Mouse (Mus musculus) small intestine, adult 2 months (tissue): ENCODE measurements at regions not wholly inside any gene's neighbourhood (a gene's known extent, or its start where the extent isn't known, plus 50 kb on each side); places are given as distances from the start of the nearest gene placed in this dataset.

ENCODE experiments used
- H3K27ac ChIP-seq: fragments of 200-500 bp; 2 replicates; pipeline ENCODE4 v1.5.1; 2012; ENCODE audit warnings: low read depth, low read length, control low read depth, inconsistent platforms; ENCODE audit not compliant: insufficient read depth
- H3K27me3 ChIP-seq: fragments of 200-500 bp; 2 replicates; pipeline ENCODE4 v1.6.1; 2012; ENCODE audit warnings: mild to moderate bottlenecking, moderate library complexity, low read length, inconsistent platforms; ENCODE audit not compliant: control insufficient read depth, insufficient read depth
- H3K36me3 ChIP-seq: fragments of 200-500 bp; 2 replicates; pipeline ENCODE4 v1.6.1; 2012; ENCODE audit warnings: mild to moderate bottlenecking, low read length, control low read depth, inconsistent platforms; ENCODE audit not compliant: control insufficient read depth, insufficient read depth
- H3K4me1 ChIP-seq: fragments of 200-500 bp; 2 replicates; pipeline ENCODE4 v1.6.1; 2012; ENCODE audit warnings: low read length, inconsistent platforms, mixed read lengths; ENCODE audit not compliant: control insufficient read depth, insufficient read depth, insufficient read length
- H3K4me3 ChIP-seq: fragments of 200-500 bp; 2 replicates; pipeline ENCODE4 v1.5.1; 2012; ENCODE audit warnings: low read depth, mild to moderate bottlenecking, control low read depth, inconsistent platforms, low read length, moderate library complexity
- CTCF ChIP-seq: fragments of 200-500 bp; IDR thresholded peaks from 2 replicates; pipeline ENCODE4 v1.5.1; 2012; ENCODE audit warnings: low read depth, mild to moderate bottlenecking, control low read depth, inconsistent platforms, low read length, moderate library complexity, mixed read lengths; ENCODE audit not compliant: insufficient replicate concordance, insufficient read length; ENCODE audit errors: extremely low read depth
- POLR2A ChIP-seq: fragments of 200-500 bp; IDR thresholded peaks from 2 replicates; pipeline ENCODE4 v1.6.1; 2012; ENCODE audit warnings: low read depth, mild to moderate bottlenecking, control low read depth, inconsistent platforms, low read length, moderate library complexity
- WGBS: fragments of 180-500 bp; shearing (Covaris S2); methylation state at CpG from one replicate; pipeline ENCODE4 v1.1.7; 2018; 5-methylcytosine and 5-hydroxymethylcytosine counted together

DNA sequence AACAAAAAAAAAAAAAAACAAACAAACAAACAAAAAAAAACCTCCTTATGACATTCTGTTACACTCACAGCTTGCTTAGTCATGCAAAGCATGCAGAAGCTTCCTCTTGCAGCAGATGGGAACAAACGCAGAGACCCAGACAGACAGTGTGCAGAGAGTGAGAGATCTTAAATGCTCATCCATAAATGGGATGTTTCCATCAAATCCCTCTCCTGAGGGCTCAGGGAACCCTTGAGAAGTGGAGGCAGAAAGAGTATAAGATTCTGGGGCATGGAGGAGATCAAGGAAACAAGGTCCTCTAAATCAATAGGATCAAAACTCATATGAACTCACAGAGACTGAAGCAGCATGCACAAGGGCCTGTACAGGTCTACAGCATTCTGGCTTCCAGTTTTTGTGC, 52.5 kb downstream of the Adm start:
- WGBS: 90% methylated on average over 1 of the region's 1 CpGs
- Histone ChIP-seq H3K27ac (no peak overlapping the region), H3K27me3 (no peaks in the 10 kb centered on the region), H3K36me3 (no peaks in the 10 kb centered on the region), H3K4me1 (no peaks in the 10 kb centered on the region), H3K4me3 (no peak overlapping the region)
- no peak for TF ChIP-seq POLR2A
- TF ChIP-seq CTCF: no peak

DNA sequence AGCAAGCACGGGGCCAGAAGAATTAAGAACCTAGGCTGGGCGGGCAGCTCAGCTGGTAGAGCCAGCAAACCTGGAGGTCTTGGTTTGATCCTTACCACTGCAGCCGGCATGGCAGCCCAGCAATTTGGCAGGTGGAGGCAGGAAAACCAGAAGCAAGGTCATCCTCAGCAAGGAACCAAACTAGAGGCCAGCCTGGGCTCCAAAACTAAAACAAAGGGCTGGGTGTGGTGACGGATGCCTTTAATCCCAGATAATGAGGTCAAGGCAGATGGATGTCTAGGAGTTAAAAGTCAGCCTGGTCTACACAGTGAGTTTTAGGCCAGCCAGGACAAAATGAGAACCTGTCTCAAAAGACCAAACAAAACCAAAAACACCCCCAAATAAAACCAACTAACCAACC, 55.5 kb downstream of the Adm start:
- TF ChIP-seq CTCF: no peak
- TF ChIP-seq POLR2A: no peak
- H3K27ac ChIP-seq: no peak overlapping the region
- WGBS: 88% methylated on average over 4 of the region's 4 CpGs

DNA sequence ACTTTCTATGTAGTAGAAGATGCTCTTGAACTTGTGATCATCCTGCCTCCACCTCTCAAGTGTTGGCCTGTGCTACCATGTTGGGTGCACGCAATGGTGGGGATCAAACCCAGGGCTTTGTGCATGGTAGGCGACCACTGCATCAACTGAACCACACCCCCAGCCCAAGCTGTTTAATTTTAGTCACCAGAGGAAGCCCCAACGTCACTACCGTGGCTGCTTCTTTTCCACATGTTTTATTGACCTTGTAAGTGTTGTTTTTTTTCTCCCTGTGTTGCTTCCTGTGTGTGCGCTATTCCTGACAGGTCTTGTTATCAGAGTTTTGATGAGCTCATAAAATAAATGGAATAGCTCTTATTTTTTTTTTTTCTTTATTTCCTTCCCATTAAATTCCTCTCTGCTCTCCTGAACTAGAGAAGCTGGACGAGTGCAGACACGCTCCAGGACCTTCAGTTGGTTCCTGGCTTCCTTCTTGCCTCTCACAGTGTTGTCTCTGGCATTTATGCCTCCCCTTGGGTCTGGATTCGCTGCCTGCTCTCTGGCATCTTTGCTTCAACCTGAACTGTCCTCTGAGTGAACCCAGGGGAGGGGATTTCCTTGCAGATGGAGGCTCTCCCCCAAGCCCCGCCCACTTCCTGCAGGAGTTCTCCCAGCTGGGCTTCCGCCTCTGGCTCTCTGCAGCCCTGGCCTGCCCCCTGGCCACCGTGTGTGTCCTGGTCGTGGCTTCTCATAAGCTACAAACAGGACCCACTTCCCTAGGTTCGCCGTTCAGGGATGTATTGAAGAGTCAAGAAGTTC, 61.6 kb downstream of the Adm start:
- TF ChIP-seq CTCF (peak; percentile 34; the same call in 1 of the 2 replicates), POLR2A (no peak)
- H3K4me1 ChIP-seq: peaks cover 9% of the 10 kb centered on the region
- H3K4me3 ChIP-seq: peak overlapping the region; percentile 18; the same call in 1 of the 2 replicates
- no peaks in the 10 kb centered on the region for H3K36me3 ChIP-seq
- no peaks in the 10 kb centered on the region for H3K27me3 ChIP-seq
- H3K27ac ChIP-seq: peak overlapping the region; percentile 52; the same call in 1 of the 2 replicates
- 17% methylated on average over 14 of the region's 14 CpGs for WGBS

More for the DNA sequence above, 55.5 kb downstream of the Adm start:
- Histone ChIP-seq H3K4me3 (no peak overlapping the region), H3K36me3 (no peaks in the 10 kb centered on the region), H3K27me3 (no peaks in the 10 kb centered on the region), H3K4me1 (no peaks in the 10 kb centered on the region)

DNA sequence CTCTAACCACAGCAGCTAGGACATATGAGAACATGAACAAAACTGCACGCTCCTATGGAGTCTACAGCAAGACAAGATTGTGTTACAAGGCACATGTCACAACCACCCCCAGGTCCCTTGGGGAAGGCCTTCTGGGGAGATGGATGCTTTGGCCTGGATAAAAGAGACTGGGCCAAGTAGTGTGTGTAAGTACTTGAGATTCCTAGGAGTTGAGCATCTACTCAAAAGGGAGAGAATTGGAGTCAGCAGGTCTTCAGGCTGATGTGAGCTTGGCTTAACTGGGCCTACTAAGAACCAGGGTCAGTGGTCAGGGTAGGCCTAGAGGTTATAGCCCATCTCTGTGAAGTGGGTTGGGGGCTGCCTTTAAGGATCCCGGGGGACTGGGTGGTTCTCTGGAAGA, 62.8 kb downstream of the Adm start:
- Histone ChIP-seq H3K27me3 (no peaks in the 10 kb centered on the region), H3K4me3 (no peak overlapping the region), H3K27ac (no peak overlapping the region), H3K36me3 (no peaks in the 10 kb centered on the region), H3K4me1 (peaks cover 9% of the 10 kb centered on the region)
- 91% methylated on average over 2 of the region's 2 CpGs for WGBS
- no peak for TF ChIP-seq POLR2A
- no peak for TF ChIP-seq CTCF

DNA sequence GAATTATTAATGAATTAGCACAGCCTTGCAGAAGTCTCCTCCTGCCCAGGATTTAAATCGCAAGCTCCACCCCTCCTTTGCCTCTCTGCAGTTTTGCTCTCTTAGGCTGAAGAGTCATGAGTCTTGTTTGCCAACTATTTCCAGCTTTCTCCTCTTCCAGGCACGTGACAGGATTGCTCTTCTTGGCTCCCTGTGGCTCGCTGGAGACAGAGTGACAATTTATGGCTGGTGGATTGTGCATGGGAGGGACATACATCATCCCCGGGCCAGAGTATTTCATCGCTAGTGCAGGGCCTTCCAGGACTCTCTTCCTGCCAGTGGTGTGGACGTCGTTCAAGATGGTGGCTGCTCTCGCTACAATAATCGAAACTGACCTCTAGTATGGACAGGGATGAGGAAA, 63.4 kb downstream of the Adm start:
- Histone ChIP-seq H3K4me1 (peaks cover 9% of the 10 kb centered on the region), H3K27ac (no peak overlapping the region), H3K4me3 (no peak overlapping the region), H3K36me3 (no peaks in the 10 kb centered on the region), H3K27me3 (no peaks in the 10 kb centered on the region)
- no peak for TF ChIP-seq CTCF
- TF ChIP-seq POLR2A: no peak
- WGBS: 78% methylated on average over 9 of the region's 9 CpGs

DNA sequence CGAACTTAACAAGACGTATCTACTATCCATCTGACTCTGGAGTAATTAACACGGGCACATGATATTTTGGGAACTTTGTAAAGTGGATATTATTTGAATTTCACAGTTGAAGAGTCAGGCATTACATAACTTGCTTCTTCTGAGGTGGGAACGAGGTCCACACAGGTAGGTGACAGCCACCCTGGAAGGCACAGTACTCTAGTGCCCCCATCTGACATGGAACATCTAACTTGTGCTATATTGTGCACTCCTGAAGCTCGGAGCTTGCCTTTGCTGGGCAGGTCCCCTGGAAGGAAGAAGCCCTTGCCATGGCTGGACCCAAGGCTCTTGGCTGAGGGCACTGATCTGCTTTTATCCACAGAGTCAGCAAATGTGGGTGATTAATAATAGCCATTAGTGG, 66.8 kb downstream of the Adm start:
- no peak overlapping the region for H3K4me3 ChIP-seq
- 67% methylated on average over 5 of the region's 5 CpGs for WGBS
- no peak overlapping the region for H3K27ac ChIP-seq
- H3K27me3 ChIP-seq: no peaks in the 10 kb centered on the region
- H3K4me1 ChIP-seq: peaks cover 4% of the 10 kb centered on the region
- H3K36me3 ChIP-seq: no peaks in the 10 kb centered on the region
- TF ChIP-seq POLR2A (no peak), CTCF (no peak)

DNA sequence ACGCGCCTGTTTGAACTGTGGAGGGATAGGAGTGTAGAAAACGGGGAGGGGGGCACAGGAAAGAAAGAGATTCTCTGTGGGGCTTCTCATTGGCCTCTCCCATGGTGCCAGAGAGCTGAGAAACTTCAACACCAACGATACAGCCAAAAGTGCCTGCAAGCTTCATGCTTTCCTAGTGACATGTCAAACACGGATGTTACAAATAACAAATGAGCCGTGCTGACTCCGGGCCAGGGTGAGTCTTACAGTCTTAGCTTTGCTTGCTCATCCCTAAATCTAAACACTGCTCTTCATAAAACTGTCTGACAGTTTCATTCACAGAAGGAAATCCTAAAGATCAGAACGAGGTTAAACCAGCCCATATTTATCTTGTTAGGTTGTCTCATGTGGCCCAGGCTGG, 68.3 kb downstream of the Adm start:
- H3K27ac ChIP-seq: no peak overlapping the region
- H3K4me1 ChIP-seq: no peaks in the 10 kb centered on the region
- H3K36me3 ChIP-seq: no peaks in the 10 kb centered on the region
- TF ChIP-seq CTCF (no peak), POLR2A (no peak)
- 74% methylated on average over 8 of the region's 8 CpGs for WGBS
- H3K4me3 ChIP-seq: no peak overlapping the region
- H3K27me3 ChIP-seq: no peaks in the 10 kb centered on the region
